Mouse (Mus musculus): ENCODE measurements around the gene Il21r.

GRCm38 (mm10) chr7:125572737-125573136 is 30.5 kb upstream of the Il21r start:
- no peak for TF ChIP-seq CTCF (IDR thresholded peaks at IDR 0.05; ENCODE audit: low read depth, low read length)
- TF ChIP-seq POLR2AphosphoS5 (IDR thresholded peaks at IDR 0.05; ENCODE audit: insufficient replicate concordance, low read depth, low read length): no peak
- TF ChIP-seq GATA2 (IDR thresholded peaks at IDR 0.05; ENCODE audit: borderline replicate concordance, low read depth, low read length): no peak
- TF ChIP-seq GATA1 (IDR thresholded peaks at IDR 0.05; ENCODE audit: borderline replicate concordance, low read length): no peak

All from G1E (cell line).